Mouse (Mus musculus) liver, postnatal 0 days (tissue): ENCODE measurements around the gene Izumo1r. TPM values are rescaled to one million over a fixed set of nuclear protein-coding genes. Genes with fewer than 3 reads are reported as not detected.

Experiments
- ATAC-seq: fragments of 200-750 bp; cut with Nextera tagmentation; 2 replicates; pipeline ENCODE4 v1.8.0; 2017; ENCODE audit warnings: mild to moderate bottlenecking, moderate library complexity
- DNase-seq: peaks from one replicate; pipeline ENCODE4 v3.0.0-alpha.2; 2016
- H3K27ac ChIP-seq: fragments of 300-500 bp; sonication (generic); 2 replicates; pipeline ENCODE4 v1.5.1; 2014; ENCODE audit warnings: antibody characterized with exemption, moderate library complexity, mild to moderate bottlenecking, low read depth
- H3K27me3 ChIP-seq: fragments of 300-500 bp; sonication (generic); 2 replicates; pipeline ENCODE4 v1.6.1; 2014; ENCODE audit warnings: low read length, control low read depth, mixed read lengths; ENCODE audit not compliant: insufficient read depth
- H3K36me3 ChIP-seq: fragments of 300-500 bp; sonication (generic); replicated peaks from 2 replicates; pipeline ENCODE4 v1.6.1; 2014; ENCODE audit warnings: mild to moderate bottlenecking, control low read depth, low read length, moderate library complexity, mixed read lengths; ENCODE audit not compliant: insufficient read depth
- H3K4me1 ChIP-seq: fragments of 300-500 bp; sonication (generic); 2 replicates; pipeline ENCODE4 v1.6.1; 2014; ENCODE audit warnings: antibody characterized with exemption, mild to moderate bottlenecking, control low read depth; ENCODE audit not compliant: insufficient read depth
- H3K4me2 ChIP-seq: fragments of 300-500 bp; sonication (generic); 2 replicates; pipeline ENCODE4 v1.6.1; 2014; ENCODE audit warnings: low read depth, mild to moderate bottlenecking, low read length, moderate library complexity, mixed read lengths
- H3K4me3 ChIP-seq: fragments of 300-500 bp; sonication (generic); 2 replicates; pipeline ENCODE4 v1.5.1; 2014; ENCODE audit warnings: low read depth, low read length
- H3K9ac ChIP-seq: fragments of 300-500 bp; sonication (generic); replicated peaks from 2 replicates; pipeline ENCODE4 v1.6.1; 2014; ENCODE audit warnings: mild to moderate bottlenecking, moderate library complexity
- H3K9me3 ChIP-seq: fragments of 300-500 bp; sonication (generic); 2 replicates; pipeline ENCODE4 v1.6.1; 2016; ENCODE audit warnings: mild to moderate bottlenecking, control low read depth, low read length, mixed read lengths
- CTCF ChIP-seq: sonication (generic); IDR thresholded peaks from 2 replicates; pipeline ENCODE4 v1.5.1; 2016; ENCODE audit warnings: antibody characterized with exemption, low read depth
- EP300 ChIP-seq: IDR thresholded peaks from 2 replicates; pipeline ENCODE4 v1.6.1; 2016; ENCODE audit warnings: antibody characterized with exemption, low read depth, mild to moderate bottlenecking
- WGBS: fragments of 180-500 bp; shearing (Covaris S2); extraction: QIAGEN DNeasy Blood & Tissue Kit; methylation state at CpG from one replicate; pipeline ENCODE4 v1.1.7; 2014; ENCODE audit not compliant: insufficient replicate concordance; 5-methylcytosine and 5-hydroxymethylcytosine counted together
- polyA plus RNA-seq: library from polyadenylated mRNA; unstranded; fragments of >200 nt; fragmentation: Nextera tagmentation; extraction: Ambion mirVana; gene quantifications from 2 replicates; pipeline ENCODE4 v1.2.1, GENCODE M21; 2015

The Izumo1r gene
- polyA plus RNA-seq, 1 experiment from 2014 or later = not detected

- TF ChIP-seq EP300 = no peak
- TF ChIP-seq CTCF = peak; percentile 73
- 23% methylated on average over 7 of the region's 7 CpGs for WGBS
- Histone ChIP-seq H3K27ac (no peak overlapping the region), H3K27me3 (peaks cover 5% of the 10 kb centered on the region; the same call in 1 of the 2 replicates), H3K36me3 (no peaks in the 10 kb centered on the region), H3K4me3 (no peak overlapping the region), H3K9me3 (no peaks in the 10 kb centered on the region), H3K4me1 (no peaks in the 10 kb centered on the region), H3K4me2 (no peak overlapping the region), H3K9ac (no peak overlapping the region)
- ATAC-seq (no peak), DNase-seq (peak; percentile 60)
Measured at GRCm38 (mm10) chr9:14866957-14867356, 36.8 kb downstream of the Izumo1r start.

- Histone ChIP-seq H3K4me1 (no peaks in the 10 kb centered on the region), H3K36me3 (no peaks in the 10 kb centered on the region), H3K9me3 (no peaks in the 10 kb centered on the region), H3K4me3 (no peak overlapping the region), H3K4me2 (no peak overlapping the region), H3K27ac (no peak overlapping the region), H3K27me3 (peaks cover 24% of the 10 kb centered on the region), H3K9ac (no peak overlapping the region)
- TF ChIP-seq CTCF = no peak
- TF ChIP-seq EP300 = no peak
- WGBS = 70% methylated on average over 9 of the region's 9 CpGs
- ATAC-seq (no peak), DNase-seq (no peak)
Measured at GRCm38 (mm10) chr9:14864726-14865125, 39.0 kb downstream of the Izumo1r start.

GRCm38 (mm10) chr9:14863126-14863525, 40.6 kb downstream of the Izumo1r start:
- Histone ChIP-seq H3K9ac (no peak overlapping the region), H3K36me3 (no peaks in the 10 kb centered on the region), H3K4me1 (no peaks in the 10 kb centered on the region), H3K27ac (no peak overlapping the region), H3K4me2 (no peak overlapping the region), H3K9me3 (no peaks in the 10 kb centered on the region), H3K4me3 (no peak overlapping the region), H3K27me3 (peaks cover 38% of the 10 kb centered on the region)
- 84% methylated on average over 3 of the region's 3 CpGs for WGBS
- no peak for ATAC-seq
- DNase-seq = no peak
- TF ChIP-seq CTCF (no peak), EP300 (no peak)

GRCm38 (mm10) chr9:14859868-14860639, 43.7 kb downstream of the Izumo1r start, which contains the start of gene Gpr83:
Gpr83 (plus strand) TSS chr9:14860210.
- no peak for TF ChIP-seq CTCF
- TF ChIP-seq EP300 = no peak
- Histone ChIP-seq H3K4me2 (peak within 1 kb of the TSS; percentile 55), H3K9ac (no peak within 1 kb of the TSS), H3K4me1 (no peaks in the 10 kb centered on the region), H3K27ac (no peak within 1 kb of the TSS), H3K9me3 (no peaks in the 10 kb centered on the region), H3K36me3 (no peaks in the 10 kb centered on the region), H3K27me3 (peaks cover 41% of the 10 kb centered on the region), H3K4me3 (peak within 1 kb of the TSS; percentile 17)
- 4% methylated on average over 47 of the region's 47 CpGs for WGBS
- ATAC-seq (no peak), DNase-seq (no peak)

- no peak overlapping the region for H3K4me3 ChIP-seq
- H3K4me1 ChIP-seq = no peaks in the 10 kb centered on the region
- DNase-seq = no peak
- H3K4me2 ChIP-seq = no peak overlapping the region
- no peaks in the 10 kb centered on the region for H3K36me3 ChIP-seq
- no peak for TF ChIP-seq CTCF
- TF ChIP-seq EP300 = no peak
- H3K27me3 ChIP-seq = peaks cover 41% of the 10 kb centered on the region
- 64% methylated on average over 3 of the region's 3 CpGs for WGBS
- no peak for ATAC-seq
- no peak overlapping the region for H3K27ac ChIP-seq
- H3K9ac ChIP-seq = no peak overlapping the region
- H3K9me3 ChIP-seq = no peaks in the 10 kb centered on the region
Measured at GRCm38 (mm10) chr9:14858782-14859181, 45.0 kb downstream of the Izumo1r start.

- Histone ChIP-seq H3K27ac (no peak overlapping the region), H3K27me3 (peaks cover 41% of the 10 kb centered on the region), H3K4me1 (no peaks in the 10 kb centered on the region), H3K4me2 (no peak overlapping the region), H3K4me3 (no peak overlapping the region), H3K36me3 (no peaks in the 10 kb centered on the region), H3K9me3 (no peaks in the 10 kb centered on the region), H3K9ac (no peak overlapping the region)
- DNase-seq (no peak), ATAC-seq (no peak)
- WGBS = 56% methylated on average over 7 of the region's 7 CpGs
- TF ChIP-seq CTCF (no peak), EP300 (no peak)
Measured at GRCm38 (mm10) chr9:14858170-14858706, 45.5 kb downstream of the Izumo1r start.
